Mouse (Mus musculus): Measurements from ENCODE around the gene Rcsd1. TPM values are rescaled to one million over a fixed set of nuclear protein-coding genes. Genes with fewer than 3 reads are reported as not detected.
A peak's percentile ranks its signal among the peaks of the same experiment; 100 is the strongest.

Rcsd1 gene
- total and polyA plus RNA-seq, 3 experiments = 22.7 to 81.1 (median 35.7) TPM

- dilution Hi-C loops (cut with MboI; ENCODE audit: extremely low pct_ligation_motif_present, extremely low pct_unique_long_range_greater_than_20kb, low sequenced_read_pairs) = no loop called here
- H3K27ac ChIP-seq (ENCODE audit: insufficient read depth, low read depth) = no peak overlapping the region
- H3K27me3 ChIP-seq (replicated peaks) = no peaks in the 10 kb centered on the region
- no peak overlapping the region for H3K4me3 ChIP-seq (replicated peaks in 1 of 3; ENCODE audit: low read depth in 2 of 3, low read length in 2 of 3, poor library complexity in 1 of 3)
- DNase-seq (ENCODE audit: extremely low read depth) = no peak
- H3K79me2 ChIP-seq (replicated peaks; ENCODE audit: control insufficient read depth, extremely low read depth, insufficient read depth, poor library complexity, severe bottlenecking) = no peaks in the 10 kb centered on the region
- in situ Hi-C loops (cut with MboI; ENCODE audit: low pct_ligation_motif_present, low pct_unique_long_range_greater_than_20kb, low sequenced_read_pairs) = loop anchor here (25.0 kb wide), 1 partner anchor 497 kb away; no protein-coding TSS in a partner anchor
- peaks cover 16 to 89% of the 10 kb centered on the region in 2 experiments for H3K36me3 ChIP-seq (replicated peaks in 1 of 2; ENCODE audit: control insufficient read depth in 1 of 2, insufficient read depth in 1 of 2, low read length in 1 of 2)
- H3K9me3 ChIP-seq (replicated peaks; ENCODE audit: low read length) = no peaks in the 10 kb centered on the region
- TF ChIP-seq NRF1 (IDR thresholded peaks at IDR 0.05; ENCODE audit: low read depth, low read length) (no peak), JUND (conservative IDR thresholded peaks at IDR 0.05; ENCODE audit: low read depth, low read length) (no peak), ZC3H11A (IDR thresholded peaks at IDR 0.05; ENCODE audit: low read depth, low read length) (no peak), IRF4 (IDR thresholded peaks at IDR 0.05; ENCODE audit: low read depth, low read length) (no peak), MAZ (IDR thresholded peaks at IDR 0.05; ENCODE audit: low read depth, low read length) (no peak), POLR2A (IDR thresholded peaks at IDR 0.05; ENCODE audit: low read depth, low read length) (no peak), SIN3A (IDR thresholded peaks at IDR 0.05; ENCODE audit: low read length) (no peak), ELF1 (IDR thresholded peaks at IDR 0.05; ENCODE audit: low read depth, low read length) (no peak), E2F4 (IDR thresholded peaks at IDR 0.05; ENCODE audit: insufficient replicate concordance, low read depth, low read length) (no peak), MAX (IDR thresholded peaks at IDR 0.05; ENCODE audit: low read length) (no peak), TBP (conservative IDR thresholded peaks at IDR 0.05; ENCODE audit: low read depth, low read length) (no peak), NELFE (IDR thresholded peaks at IDR 0.05; ENCODE audit: low read depth, low read length) (no peak)
- peaks cover 16 to 57% of the 10 kb centered on the region in 2 experiments for H3K4me1 ChIP-seq (ENCODE audit: control insufficient read depth in 1 of 2, insufficient read depth in 2 of 2)
- H3K4me2 ChIP-seq (ENCODE audit: insufficient read depth, low read depth, poor library complexity, severe bottlenecking) = no peak overlapping the region
- H3K9ac ChIP-seq (ENCODE audit: insufficient read depth, low read depth) = no peak overlapping the region
Observed at GRCm38 (mm10) chr1:165665758-165666157, 43.8 kb downstream of the Rcsd1 start.

- peaks cover 19 to 93% of the 10 kb centered on the region in 2 experiments for H3K36me3 ChIP-seq (replicated peaks in 1 of 2; ENCODE audit: control insufficient read depth in 1 of 2, insufficient read depth in 1 of 2, low read length in 1 of 2)
- dilution Hi-C loops (cut with MboI; ENCODE audit: extremely low pct_ligation_motif_present, extremely low pct_unique_long_range_greater_than_20kb, low sequenced_read_pairs) = no loop called here
Observed at GRCm38 (mm10) chr1:165663277-165663676, 46.3 kb downstream of the Rcsd1 start.

More at GRCm38 (mm10) chr1:165663277-165663676, 46.3 kb downstream of the Rcsd1 start:
- Histone ChIP-seq H3K27ac (ENCODE audit: insufficient read depth, low read depth) (peak overlapping the region; percentile 10), H3K9me3 (replicated peaks; ENCODE audit: low read length) (no peaks in the 10 kb centered on the region), H3K4me1 (ENCODE audit: control insufficient read depth in 1 of 2, insufficient read depth in 2 of 2) (peaks cover 16 to 49% of the 10 kb centered on the region in 2 experiments), H3K79me2 (replicated peaks; ENCODE audit: control insufficient read depth, extremely low read depth, insufficient read depth, poor library complexity, severe bottlenecking) (no peaks in the 10 kb centered on the region), H3K4me2 (ENCODE audit: insufficient read depth, low read depth, poor library complexity, severe bottlenecking) (no peak overlapping the region), H3K4me3 (replicated peaks in 1 of 3; ENCODE audit: low read depth in 2 of 3, low read length in 2 of 3, poor library complexity in 1 of 3) (peak overlapping the region in 1 of 3 experiments; percentile 4), H3K27me3 (replicated peaks) (no peaks in the 10 kb centered on the region), H3K9ac (ENCODE audit: insufficient read depth, low read depth) (no peak overlapping the region)
- peak; percentile 29 for DNase-seq (ENCODE audit: extremely low read depth)
- no peak for TF ChIP-seq ETS1 (conservative IDR thresholded peaks at IDR 0.05; ENCODE audit: low read depth, low read length)
- peak; percentile 52 for TF ChIP-seq NRF1 (IDR thresholded peaks at IDR 0.05; ENCODE audit: low read depth, low read length)
- TF ChIP-seq MYC (IDR thresholded peaks at IDR 0.05; ENCODE audit: low read depth, low read length) = no peak
- in situ Hi-C loops (cut with MboI; ENCODE audit: low pct_ligation_motif_present, low pct_unique_long_range_greater_than_20kb, low sequenced_read_pairs) = loop anchor here (5.0 to 25.0 kb wide), 3 partner anchors 74 to 499 kb away; no protein-coding TSS in a partner anchor
